Mouse (Mus musculus): ENCODE data around the gene Zfp637.
"Not testable (repeated sequence)": the region's sequence is repeated elsewhere in the genome, so short reads cannot be mapped to it uniquely, and the experiment has no call there.

Gene Zfp637

DNA sequence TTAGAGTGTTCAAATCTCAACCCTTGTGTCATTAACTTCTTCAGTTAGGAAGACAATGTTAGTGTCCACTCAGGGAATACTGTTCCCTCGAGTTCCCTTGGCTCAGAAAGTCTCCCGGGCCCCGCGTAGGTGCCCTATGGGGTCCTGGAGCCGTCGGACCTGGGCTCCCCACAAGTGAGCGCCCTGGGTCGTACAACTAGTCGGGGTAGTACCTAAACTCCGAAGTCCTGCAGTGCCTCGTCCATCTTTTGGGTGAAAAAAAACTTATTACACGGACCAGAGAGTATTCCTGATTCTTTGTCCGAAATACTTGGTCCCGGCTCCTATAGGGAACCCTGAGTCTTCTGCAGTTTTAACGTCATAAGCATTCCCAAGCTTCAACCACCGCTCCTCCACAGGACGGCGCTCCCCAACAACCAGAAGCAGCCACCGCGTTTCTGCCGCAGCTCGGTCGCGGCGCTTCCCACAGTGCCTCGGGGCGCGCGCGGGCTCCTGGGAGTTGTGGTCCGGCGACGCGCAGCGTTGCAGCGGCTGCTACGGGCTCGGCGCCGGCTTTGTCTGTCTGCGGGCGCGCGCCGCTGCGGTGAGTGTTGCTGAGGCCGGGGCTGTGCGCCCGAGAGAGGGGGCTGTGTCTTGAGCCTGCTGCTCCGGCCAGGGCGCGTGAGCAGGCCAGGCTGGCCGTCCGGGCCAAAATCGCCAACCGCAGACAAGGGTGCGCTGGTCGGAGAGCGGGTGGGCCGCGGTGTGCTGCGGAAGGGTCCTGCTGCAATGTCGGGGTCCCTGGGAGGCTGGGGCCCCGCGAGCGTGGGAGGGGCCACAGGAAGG, at the start of gene Zfp637:
Zfp637 (plus strand) TSS at position 495 of the 825 bp plus-strand sequence.
- in situ Hi-C loops (cut with MboI): no loop called here

DNA sequence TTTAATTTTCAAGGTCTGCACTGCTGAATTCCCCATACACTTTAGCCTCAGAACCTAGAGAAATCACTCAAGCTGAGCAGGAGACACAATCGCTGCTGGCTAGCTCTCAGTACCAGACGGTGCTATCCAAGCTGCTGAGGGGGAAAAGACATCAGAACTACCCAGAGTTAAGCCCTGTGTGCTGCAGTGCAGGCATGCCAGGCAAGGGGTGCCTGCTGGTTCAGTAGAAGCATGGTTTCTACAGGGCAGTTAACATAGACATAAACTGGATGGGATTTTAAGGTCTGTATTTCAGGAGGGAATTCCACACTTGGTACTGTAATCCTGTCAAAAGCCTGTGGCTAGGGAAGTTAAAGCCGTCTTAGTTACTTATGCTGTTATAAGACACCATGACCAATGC, 45.7 kb upstream of the Zfp637 start:
- in situ Hi-C loops (cut with MboI): no loop called here

DNA sequence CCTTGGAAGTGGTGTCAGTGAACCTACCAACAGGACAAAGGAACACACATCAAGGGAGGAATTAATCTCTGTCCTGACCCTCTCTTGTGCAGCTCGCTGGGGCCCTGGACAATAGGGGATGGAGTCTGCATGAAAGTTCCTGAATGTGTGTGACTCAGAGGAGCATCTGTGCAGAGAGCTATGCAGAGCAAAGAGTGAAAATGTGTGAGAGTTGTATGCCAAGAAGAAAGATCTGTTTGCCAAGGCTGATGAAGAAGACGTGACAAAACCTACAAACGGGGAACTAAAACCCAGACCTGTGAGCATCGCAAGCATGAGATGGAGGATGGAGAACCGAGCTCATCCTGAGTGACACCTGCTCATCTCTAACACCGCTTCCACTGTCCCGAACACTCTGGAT, 40.2 kb upstream of the Zfp637 start:
- in situ Hi-C loops (cut with MboI): no loop called here

DNA sequence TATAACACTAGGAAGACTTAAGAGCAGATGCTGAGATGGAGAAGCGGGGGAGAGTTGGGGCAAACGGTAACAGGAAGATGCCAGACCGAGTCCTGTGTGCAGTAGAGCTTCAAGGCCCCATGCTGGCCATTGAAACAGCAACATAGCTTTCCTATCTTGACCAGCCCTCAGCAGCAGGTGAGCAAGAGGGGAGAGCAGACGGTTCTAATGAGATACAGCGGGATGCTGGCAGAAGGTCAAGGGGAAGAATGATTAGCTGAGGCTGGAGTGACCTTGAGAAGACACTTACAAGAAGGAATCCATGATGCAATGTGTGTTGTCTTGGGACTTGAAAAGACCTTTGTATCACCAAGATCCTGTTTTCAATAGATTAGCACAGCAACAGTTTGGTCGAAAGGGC, 39.2 kb upstream of the Zfp637 start:
- in situ Hi-C loops (cut with MboI): no loop called here

DNA sequence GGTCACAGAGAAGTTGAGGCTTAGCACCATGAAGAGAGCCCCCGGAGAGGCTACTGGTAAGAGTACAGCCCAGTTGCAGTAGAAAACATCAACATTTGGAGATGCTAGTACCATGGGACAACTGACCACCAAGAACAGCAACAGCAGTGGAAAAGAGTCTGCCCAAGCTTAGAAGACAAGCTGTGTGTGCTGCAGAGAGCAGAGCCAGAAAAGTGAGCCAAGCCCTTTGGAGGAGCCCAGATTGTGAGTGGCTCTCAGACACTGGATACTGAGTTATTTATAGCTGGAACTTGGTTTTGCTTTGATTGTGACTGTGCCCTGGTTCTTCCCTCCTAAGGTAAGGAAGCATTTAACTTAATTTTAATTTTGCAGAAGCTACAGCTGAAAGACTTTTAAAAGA, 33.2 kb upstream of the Zfp637 start:
- in situ Hi-C loops (cut with MboI): no loop called here

DNA sequence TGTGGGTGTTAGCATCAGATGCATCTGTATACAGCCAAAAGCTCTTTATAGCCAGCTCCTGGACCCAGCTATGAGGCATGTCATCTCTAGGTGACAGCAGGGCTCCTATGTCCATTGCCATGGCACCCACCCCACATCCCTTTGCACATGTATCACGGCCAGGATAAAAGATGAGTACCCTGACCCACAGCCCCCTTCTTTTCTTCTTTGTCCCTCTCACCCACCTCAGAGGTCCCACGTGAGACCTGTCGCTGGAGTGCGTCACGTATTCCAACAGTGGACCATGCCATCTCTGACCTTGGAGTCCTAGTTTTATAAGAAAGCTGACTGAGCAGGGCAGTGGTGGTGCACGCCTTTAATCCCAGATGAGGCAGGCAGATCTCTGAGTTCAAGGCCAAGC, 31.2 kb upstream of the Zfp637 start:
- in situ Hi-C loops (cut with MboI): no loop called here

DNA sequence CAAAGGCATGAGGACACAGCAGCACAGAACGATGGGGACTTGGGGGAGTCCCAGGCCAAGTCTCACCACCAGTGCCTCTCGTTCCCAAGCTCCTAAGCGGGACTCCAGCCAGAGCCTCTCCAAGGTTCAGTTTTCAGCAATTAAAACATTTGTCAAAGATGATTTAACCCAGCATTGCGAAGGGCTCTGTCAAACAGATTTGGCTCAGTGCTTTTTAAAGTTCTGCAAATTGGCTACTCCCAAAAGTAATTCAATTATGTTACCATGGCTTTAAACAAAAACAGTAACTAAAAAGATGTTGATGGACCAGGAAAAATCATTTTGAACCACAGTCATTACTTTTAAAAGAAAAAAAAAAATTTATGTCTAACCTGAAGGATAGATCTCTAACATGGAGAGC, 30.3 kb upstream of the Zfp637 start:
- in situ Hi-C loops (cut with MboI): no loop called here

DNA sequence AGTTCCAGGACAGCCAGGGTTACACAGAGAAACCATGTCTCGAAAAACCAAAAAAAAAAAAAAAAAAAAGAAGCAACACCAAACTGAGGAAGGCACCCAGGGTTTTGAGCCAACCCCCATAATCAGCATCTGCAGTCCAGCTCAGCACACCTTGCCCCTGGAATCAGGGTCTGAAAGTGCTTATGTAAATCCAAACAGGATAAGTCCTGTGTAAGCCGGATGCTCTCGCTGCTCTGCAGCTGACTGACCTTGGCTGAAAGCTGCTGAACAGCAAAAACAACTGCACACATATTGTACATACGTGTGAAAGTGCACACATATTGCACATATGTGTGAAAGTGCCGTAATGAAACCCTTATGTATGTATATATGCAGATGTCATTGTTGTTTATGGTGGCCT, 29.7 kb upstream of the Zfp637 start:
- in situ Hi-C loops (cut with MboI): no loop called here

DNA sequence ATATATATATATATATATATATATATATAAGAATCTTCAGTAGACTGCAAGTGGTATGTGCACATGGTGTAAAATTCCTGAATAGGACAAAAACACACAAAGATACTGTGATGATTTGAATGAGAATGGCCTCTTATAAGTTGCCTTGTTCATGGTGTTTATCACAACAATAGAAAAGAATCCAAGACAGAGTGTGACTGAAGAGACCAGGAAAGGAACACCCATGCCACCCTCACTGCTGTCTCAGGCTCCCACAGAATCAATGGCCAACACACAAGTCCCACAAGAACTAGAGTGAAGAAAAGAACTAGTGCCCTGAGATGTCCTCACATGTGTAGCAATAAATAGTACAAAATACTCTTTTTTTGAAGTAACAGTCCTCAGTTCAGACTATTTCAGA, 26.3 kb upstream of the Zfp637 start:
- in situ Hi-C loops (cut with MboI): no loop called here

DNA sequence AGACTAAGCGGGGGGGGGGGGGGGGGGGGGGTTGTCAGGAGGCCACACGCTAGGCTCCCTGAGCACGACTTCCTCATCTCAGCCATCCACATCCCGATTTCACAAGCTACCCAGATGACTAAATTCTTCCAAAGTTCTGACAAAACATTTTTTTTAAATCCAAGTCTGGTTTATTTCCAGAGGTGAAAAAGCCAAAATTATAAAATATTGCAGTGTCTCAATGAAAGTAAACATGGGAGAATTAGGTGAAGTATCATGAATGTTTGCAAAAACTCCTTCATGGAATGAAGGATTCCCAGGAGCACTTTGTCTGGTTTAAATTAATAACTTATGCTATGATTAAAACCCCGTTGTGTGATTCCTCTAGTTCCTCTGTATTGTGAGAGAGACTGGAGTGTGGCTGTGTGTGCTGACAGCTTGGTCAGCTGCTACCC, 23.9 kb upstream of the Zfp637 start:
- in situ Hi-C loops (cut with MboI): no loop called here

DNA sequence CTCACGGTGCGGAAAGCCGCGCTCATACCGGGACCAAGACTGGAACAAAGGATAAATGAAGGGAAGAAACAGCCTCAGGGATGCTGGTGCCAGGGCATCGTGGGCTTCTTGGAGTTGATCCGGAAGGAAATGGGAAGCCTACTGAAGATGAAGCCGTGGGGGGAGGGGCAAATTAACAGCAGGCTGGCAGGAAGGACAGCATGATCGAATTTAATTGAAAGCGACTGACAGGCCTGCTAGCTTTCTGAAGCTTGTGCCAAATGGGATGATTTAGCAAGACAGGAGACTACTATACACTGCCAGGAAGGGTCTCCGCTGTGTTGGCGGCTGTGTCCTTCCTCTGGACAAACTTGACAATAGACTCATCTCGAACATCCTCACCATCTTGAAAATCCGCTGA, 20.7 kb upstream of the Zfp637 start:
- in situ Hi-C loops (cut with MboI): no loop called here

DNA sequence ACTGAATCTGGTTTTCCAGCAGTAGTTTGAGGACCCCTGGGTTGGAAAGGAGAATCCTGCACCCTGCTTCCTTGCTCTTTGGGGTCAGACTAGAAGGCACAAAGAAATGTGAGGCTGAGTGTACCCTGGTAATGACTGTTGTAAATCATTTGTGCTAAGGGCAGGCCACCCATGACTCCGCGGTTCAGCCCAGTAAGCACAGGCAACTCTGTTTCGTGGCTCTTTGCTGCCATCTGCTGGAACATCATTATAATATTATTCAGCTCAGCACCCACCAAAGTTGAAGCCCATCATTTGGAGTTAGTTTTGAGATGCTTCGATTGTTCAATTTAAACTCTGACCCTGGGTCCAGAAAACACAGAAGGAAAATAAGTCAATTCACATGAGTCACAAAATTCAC, 15.6 kb upstream of the Zfp637 start:
- in situ Hi-C loops (cut with MboI): no loop called here

DNA sequence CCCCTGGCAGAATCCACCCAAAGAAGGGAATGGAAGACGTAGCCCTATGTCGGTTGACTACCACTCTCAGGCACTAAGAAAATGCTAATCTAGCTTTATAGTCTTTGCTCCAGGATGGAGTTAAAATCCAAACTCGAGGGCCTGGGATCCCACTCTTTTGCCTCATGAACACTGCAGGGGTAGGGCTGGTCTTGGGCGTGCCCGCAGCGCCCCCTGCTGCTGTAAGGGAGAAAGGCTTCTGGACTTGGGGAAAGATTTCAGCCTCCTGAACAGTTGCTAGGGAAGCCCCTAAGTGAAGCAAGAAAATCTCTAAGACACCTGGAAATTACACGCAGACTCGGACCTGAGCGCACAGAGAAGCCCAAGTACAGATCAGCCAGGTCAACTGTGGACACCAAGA, 12.7 kb upstream of the Zfp637 start:
- in situ Hi-C loops (cut with MboI): no loop called here

DNA sequence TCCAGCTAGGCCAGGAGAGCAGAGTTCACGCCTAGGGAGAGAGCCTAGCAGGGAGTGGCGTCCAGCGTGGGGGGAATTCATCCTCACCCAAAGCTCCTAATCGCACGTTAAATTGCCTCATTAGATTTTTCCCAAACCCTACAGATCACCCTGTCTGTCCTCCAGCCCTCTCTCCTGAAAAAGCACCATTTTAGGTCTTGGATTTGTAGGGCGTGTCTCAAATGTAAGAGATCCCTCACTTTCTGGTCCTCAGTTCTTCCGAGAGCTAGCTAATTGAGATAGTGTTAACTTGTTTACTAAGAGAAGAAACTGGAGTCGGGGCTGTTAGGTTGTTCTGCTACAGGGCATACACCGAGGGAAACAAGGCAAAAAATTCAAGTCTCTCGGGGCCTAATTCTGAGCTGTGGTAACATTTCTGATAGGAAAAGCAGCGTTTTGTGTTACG, 553 bp downstream of the Zfp637 start:
- in situ Hi-C loops (cut with MboI): no loop called here

DNA sequence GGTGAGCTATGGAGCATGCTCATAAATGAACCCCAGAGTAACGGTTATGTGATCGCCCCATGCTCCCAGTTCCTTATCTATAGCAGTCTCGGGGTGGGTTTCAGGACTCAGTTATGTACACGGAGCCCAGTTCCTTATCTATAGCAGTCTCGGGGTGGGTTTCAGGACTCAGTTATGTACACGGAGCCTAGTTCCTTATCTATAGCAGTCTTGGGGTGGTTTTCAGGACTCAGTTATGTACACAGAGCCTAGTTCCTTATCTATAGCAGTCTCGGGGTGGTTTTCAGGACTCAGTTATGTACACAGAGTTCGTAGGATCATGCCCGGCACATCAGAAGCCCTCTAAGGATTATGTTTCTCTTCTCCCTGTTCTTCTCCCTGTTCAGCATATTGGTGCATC, 3.6 kb downstream of the Zfp637 start:
- in situ Hi-C loops (cut with MboI): no loop called here

DNA sequence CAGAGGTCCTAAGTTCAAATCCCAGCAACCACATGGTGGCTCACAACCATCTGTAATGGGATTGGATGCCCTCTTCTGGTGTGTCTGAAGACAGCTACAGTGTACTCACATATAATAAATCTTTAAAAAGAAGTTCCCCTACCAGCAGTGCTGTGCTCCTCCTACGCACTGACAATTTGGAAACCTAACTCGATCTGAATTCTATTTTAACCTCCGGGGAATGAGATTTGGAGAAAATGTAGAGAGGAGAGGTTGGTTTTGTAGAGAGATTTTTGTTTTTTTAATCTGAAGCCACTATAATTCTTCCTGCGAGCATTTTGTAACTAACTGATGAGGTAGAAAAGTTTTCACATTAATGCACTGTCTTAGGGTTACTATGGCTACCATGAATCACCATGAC, 5.7 kb downstream of the Zfp637 start:
- in situ Hi-C loops (cut with MboI): not testable (repeated sequence)

DNA sequence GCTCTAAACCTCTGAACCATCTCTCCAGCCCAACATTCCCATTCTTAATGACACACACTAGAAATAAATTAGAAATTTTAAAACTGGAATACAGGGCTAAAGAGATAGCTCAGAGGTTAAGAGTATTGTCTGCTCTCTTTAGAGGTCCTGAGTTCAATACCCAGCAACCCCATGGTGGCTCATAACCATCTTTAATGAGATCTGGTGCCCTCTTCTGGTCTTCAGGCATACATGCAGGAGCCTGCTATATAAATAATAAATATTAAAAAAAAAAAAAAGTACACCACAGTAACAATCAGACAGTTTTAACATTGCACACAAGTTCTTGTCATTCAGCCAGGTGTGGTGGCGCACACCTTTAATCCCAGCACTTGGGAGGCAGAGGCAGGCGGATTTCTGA, 6.8 kb downstream of the Zfp637 start:
- in situ Hi-C loops (cut with MboI): no loop called here

DNA sequence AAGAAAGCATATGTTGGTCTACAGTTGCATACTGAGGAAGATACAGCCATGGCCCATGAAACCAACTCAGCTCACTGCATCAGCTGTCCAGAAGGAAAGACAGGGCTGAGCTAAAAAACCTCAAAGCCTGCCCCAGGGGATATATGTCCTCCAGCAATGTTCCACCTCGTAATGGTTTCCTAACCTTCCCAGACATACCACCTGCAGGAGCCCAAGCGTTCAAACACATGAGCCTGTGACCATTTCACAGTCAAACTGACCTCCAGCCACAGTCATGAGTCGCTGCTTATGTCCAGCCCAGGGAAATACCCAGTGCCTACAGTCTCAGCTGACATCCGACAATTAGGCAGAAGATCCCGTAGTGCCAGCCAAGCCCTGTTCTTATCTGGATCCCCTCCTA, 7.6 kb downstream of the Zfp637 start:
- in situ Hi-C loops (cut with MboI): no loop called here

DNA sequence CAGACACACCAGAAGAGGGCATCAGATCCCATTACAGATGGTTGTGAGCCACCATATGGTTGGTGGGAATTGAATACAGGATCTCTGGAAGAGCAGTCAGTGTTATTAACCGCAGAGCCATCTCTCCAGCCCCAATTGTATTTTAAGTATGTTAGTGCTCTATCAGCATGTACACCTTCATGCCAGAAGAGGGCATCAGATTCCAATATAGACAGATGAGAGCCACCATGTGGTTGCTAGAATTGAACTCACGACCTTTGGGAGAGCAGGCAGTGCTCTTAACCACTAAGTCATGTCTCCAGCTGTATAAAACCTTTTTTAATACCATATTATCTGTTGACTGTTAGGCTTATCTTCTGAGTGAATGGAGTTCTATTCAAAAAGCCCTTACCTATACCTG, 10.8 kb downstream of the Zfp637 start:
- in situ Hi-C loops (cut with MboI): no loop called here

DNA sequence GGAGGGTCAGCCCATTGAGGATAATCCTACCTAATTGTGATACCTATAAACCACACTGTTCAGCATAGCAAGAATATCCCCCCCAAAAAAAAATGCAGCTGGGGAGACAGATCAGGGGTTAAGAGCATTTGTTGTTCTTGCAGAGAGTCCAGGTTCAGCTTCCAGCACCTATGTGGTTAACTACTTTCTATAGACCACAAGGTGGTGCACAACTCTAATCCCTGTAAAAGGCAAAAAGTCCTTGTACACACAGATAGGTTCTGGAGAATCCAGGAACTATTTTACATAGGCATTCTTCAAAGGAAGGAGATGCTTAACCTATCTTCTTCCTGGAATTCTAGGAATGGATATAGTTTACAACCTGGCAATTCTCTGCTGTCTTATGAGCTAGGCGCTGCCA, 17.0 kb downstream of the Zfp637 start:
- in situ Hi-C loops (cut with MboI): no loop called here

DNA sequence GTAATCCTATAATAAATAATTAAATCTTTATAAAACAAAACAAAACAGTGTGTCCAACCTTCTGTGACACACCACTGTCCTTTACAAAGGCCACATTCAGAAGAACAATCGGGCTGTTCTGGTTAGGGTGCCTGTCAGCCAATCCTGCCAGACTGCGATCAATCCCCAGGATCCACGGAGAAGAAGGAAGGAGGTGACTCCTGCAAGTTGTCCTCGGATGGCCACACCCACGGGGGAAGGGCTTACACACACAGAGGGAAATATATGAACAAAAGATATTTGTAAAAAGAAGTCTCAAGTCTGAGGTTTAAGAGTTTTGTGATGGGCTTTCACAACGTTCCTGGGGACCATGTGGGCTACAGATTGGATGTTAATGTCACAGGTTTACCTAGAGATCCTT, 20.9 kb downstream of the Zfp637 start, which contains the start of gene Zfp239:
Zfp239 (plus strand) TSS at position 253 of the 400 bp plus-strand sequence.
- in situ Hi-C loops (cut with MboI): no loop called here

DNA sequence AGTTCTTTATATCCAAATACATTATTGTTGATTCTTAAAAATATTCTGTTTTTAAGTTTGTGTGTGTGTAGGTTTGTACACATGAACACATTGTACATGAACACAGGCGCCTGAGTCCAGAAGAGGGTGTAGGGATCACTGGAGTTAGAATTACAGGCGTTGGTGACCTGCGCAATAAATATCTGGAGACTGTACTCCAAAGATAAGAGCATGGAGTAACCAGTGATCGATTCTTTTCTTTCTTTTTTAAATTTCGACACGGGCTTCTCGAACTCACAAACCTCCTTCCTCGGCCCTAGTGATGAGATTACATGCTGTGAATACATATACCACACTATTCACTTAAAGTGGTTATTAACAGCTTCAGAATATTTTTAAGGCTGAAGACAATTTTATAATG, 21.5 kb downstream of the Zfp637 start:
- in situ Hi-C loops (cut with MboI): no loop called here

DNA sequence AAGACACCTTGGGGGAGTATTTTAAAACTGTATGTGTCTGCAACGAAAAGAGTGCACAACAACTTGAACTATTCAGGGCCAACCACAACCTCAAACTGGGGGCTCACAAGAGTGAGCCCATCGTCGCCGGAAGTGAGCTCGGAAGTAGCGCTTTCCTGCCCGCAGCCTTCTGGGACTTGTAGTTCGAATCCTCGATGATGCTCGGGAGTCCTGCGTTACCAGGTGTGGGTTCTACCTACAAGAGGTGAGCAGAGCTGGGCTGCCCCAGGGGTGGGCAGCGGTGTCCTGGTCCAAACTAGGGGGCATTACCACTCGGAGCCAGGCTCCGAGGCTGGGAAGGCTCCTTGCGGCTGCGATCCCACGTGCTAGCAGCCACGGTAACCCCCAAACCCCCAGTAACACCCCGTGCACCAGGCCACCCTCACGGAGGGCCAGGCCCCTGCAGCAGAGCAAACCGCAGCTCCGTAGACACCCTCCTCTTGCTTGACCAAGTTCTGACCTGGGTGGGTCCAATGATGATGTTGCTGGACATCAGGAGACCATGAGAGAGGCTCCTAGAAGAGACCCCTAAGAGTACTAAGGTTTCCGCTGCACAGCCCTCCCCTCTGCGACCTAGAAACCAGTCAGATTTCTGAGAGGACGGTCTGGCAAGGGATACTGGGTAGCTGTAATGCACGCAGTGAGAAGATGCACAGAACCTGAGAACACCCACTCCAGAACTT, 22.1 kb downstream of the Zfp637 start:
- in situ Hi-C loops (cut with MboI): no loop called here

Data from mature B cell (primary cell).